Mouse (Mus musculus) kidney, embryonic 14.5 days (tissue): Measurements from ENCODE around the gene Dna2. TPM values are rescaled to one million over a fixed set of nuclear protein-coding genes. Genes with fewer than 3 reads are reported as not detected.
A peak's percentile ranks its signal among the peaks of the same experiment; 100 is the strongest.

Source experiments
- ATAC-seq: fragments of 200-750 bp; cut with Nextera tagmentation; 2 replicates; pipeline ENCODE4 v1.8.0; 2017; ENCODE audit warnings: moderate number of reproducible peaks, mild to moderate bottlenecking, moderate TSS enrichment, moderate library complexity; ENCODE audit not compliant: low FRiP score, low TSS enrichment
- H3K27ac ChIP-seq: fragments of 300-500 bp; sonication (generic); 2 replicates; pipeline ENCODE4 v1.5.1; 2014; ENCODE audit warnings: low read depth, mild to moderate bottlenecking, low read length, moderate library complexity, mixed read lengths
- H3K27me3 ChIP-seq: fragments of 300-500 bp; sonication (generic); 2 replicates; pipeline ENCODE4 v1.6.1; 2014; ENCODE audit warnings: mild to moderate bottlenecking, low read length; ENCODE audit not compliant: control insufficient read depth, insufficient read depth
- H3K36me3 ChIP-seq: fragments of 300-500 bp; sonication (generic); 2 replicates; pipeline ENCODE4 v1.6.1; 2014; ENCODE audit warnings: low read length, mixed read lengths; ENCODE audit not compliant: control insufficient read depth, insufficient read depth
- H3K4me1 ChIP-seq: fragments of 300-500 bp; sonication (generic); 2 replicates; pipeline ENCODE4 v1.6.1; 2014; ENCODE audit warnings: low read length, mixed read lengths; ENCODE audit not compliant: control insufficient read depth, insufficient read depth
- H3K4me2 ChIP-seq: fragments of 300-500 bp; sonication (generic); replicated peaks from 2 replicates; pipeline ENCODE4 v1.6.1; 2014; ENCODE audit warnings: low read depth, mild to moderate bottlenecking, low read length
- H3K4me3 ChIP-seq: fragments of 300-500 bp; sonication (generic); 2 replicates; pipeline ENCODE4 v1.5.1; 2014; ENCODE audit warnings: mild to moderate bottlenecking, low read length
- H3K9ac ChIP-seq: fragments of 300-500 bp; sonication (generic); 2 replicates; pipeline ENCODE4 v1.6.1; 2014; ENCODE audit warnings: low read depth, mild to moderate bottlenecking, low read length, moderate library complexity
- H3K9me3 ChIP-seq: fragments of 300-500 bp; sonication (generic); 2 replicates; pipeline ENCODE4 v1.6.1; 2016; ENCODE audit warnings: low read length; ENCODE audit not compliant: control insufficient read depth
- WGBS: fragments of 180-500 bp; shearing (Covaris S2); extraction: QIAGEN DNeasy Blood & Tissue Kit; methylation state at CpG from one replicate; pipeline ENCODE4 v1.1.7; 2014; 5-methylcytosine and 5-hydroxymethylcytosine counted together
- polyA plus RNA-seq: library from polyadenylated mRNA; unstranded; fragments of >200 nt; fragmentation: Nextera tagmentation; extraction: Ambion mirVana; gene quantifications from 2 replicates; pipeline ENCODE4 v1.2.1, GENCODE M21; 2014

The Dna2 gene
- polyA plus RNA-seq, 1 experiment from 2014 or later, result 27.2 TPM

DNA sequence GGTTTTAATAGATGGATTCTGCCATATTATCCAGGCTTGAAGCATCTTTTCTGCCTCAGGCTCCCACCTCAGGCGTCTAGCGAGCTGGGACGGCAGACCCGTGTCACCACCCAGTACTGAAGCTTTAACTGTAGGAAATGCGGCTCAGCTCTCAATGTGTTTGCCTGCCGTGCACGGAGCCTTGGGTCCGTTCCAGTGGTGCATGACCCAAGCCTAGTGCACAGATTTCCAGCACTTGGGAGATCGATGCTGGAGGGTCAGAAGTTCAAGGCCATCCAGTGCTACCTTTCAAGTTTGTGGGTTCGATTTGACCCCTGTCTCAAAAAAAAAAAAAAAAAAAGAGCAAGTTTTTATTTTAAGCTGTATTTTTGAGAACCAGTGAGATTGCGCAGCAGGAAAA lies 19.0 kb downstream of the Dna2 start:
- H3K4me2 ChIP-seq, result no peak overlapping the region
- no peak for ATAC-seq
- peaks cover 73% of the 10 kb centered on the region for H3K36me3 ChIP-seq
- no peaks in the 10 kb centered on the region for H3K4me1 ChIP-seq
- H3K9ac ChIP-seq, result no peak overlapping the region
- no peaks in the 10 kb centered on the region for H3K9me3 ChIP-seq
- 88% methylated on average over 11 of the region's 11 CpGs for WGBS
- H3K4me3 ChIP-seq, result no peak overlapping the region
- no peak overlapping the region for H3K27ac ChIP-seq
- no peaks in the 10 kb centered on the region for H3K27me3 ChIP-seq

DNA sequence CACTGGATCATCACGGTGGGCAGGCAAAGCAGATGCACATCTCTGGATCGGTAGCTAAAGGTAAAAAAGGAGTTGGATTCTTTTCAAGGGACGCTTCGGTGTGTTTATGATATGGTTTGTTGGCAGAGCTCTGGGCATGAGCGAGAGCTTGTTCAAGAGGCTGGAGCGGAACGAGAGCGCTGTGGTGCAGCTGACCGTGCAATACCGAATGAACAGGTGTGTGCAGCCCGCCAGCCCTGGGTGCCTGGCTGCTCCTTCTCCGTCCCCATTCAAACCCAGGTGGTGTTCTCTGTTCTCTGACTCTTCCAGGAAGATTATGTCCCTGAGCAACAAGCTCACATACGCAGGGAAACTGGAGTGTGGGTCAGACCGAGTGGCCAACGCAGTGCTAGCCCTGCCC lies 19.5 kb downstream of the Dna2 start:
- no peaks in the 10 kb centered on the region for H3K4me1 ChIP-seq
- H3K4me3 ChIP-seq, result no peak overlapping the region
- H3K36me3 ChIP-seq, result peaks cover 71% of the 10 kb centered on the region
- ATAC-seq, result peak; percentile 60; the same call in 1 of the 2 replicates
- H3K9me3 ChIP-seq, result no peaks in the 10 kb centered on the region
- H3K4me2 ChIP-seq, result no peak overlapping the region
- H3K27ac ChIP-seq, result no peak overlapping the region
- H3K9ac ChIP-seq, result no peak overlapping the region
- H3K27me3 ChIP-seq, result no peaks in the 10 kb centered on the region
- WGBS, result 83% methylated on average over 15 of the region's 15 CpGs

GRCm38 (mm10) chr10:62971821-62972220 lies 25.0 kb downstream of the Dna2 start:
- WGBS, result 69% methylated on average over 16 of the region's 16 CpGs
- H3K9ac ChIP-seq, result no peak overlapping the region
- H3K4me1 ChIP-seq, result no peaks in the 10 kb centered on the region
- H3K9me3 ChIP-seq, result no peaks in the 10 kb centered on the region
- H3K27me3 ChIP-seq, result no peaks in the 10 kb centered on the region
- peak; percentile 66 for ATAC-seq
- no peak overlapping the region for H3K4me3 ChIP-seq
- no peak overlapping the region for H3K27ac ChIP-seq
- H3K36me3 ChIP-seq, result peaks cover 41% of the 10 kb centered on the region
- H3K4me2 ChIP-seq, result no peak overlapping the region

GRCm38 (mm10) chr10:62979667-62980038 lies 32.8 kb downstream of the Dna2 start:
- H3K4me3 ChIP-seq, result peak overlapping the region; percentile 58
- peak overlapping the region; percentile 47 for H3K4me2 ChIP-seq
- H3K27ac ChIP-seq, result no peak overlapping the region
- peaks cover 13% of the 10 kb centered on the region for H3K36me3 ChIP-seq
- no peaks in the 10 kb centered on the region for H3K9me3 ChIP-seq
- H3K4me1 ChIP-seq, result no peaks in the 10 kb centered on the region
- H3K9ac ChIP-seq, result no peak overlapping the region
- WGBS, result 6% methylated on average over 10 of the region's 10 CpGs
- no peak for ATAC-seq
- H3K27me3 ChIP-seq, result no peaks in the 10 kb centered on the region

- Histone ChIP-seq H3K4me1 (no peaks in the 10 kb centered on the region), H3K4me3 (peak within 1 kb of the TSS; percentile 58), H3K36me3 (peaks cover 19% of the 10 kb centered on the region), H3K27ac (peak within 1 kb of the TSS; percentile 45; the same call in 1 of the 2 replicates), H3K27me3 (no peaks in the 10 kb centered on the region), H3K9ac (peak within 1 kb of the TSS; percentile 63), H3K9me3 (no peaks in the 10 kb centered on the region), H3K4me2 (peak within 1 kb of the TSS; percentile 70)
- peak; percentile 94 for ATAC-seq
- 1% methylated on average over 74 of the region's 77 CpGs for WGBS
Observed at GRCm38 (mm10) chr10:62980039-62980954, 33.5 kb downstream of the Dna2 start, which contains the start of gene Rufy2. TSS of gene Rufy2 (plus strand) at chr10:62980223.

- Histone ChIP-seq H3K36me3 (peaks cover 33% of the 10 kb centered on the region), H3K4me1 (no peaks in the 10 kb centered on the region), H3K4me2 (no peak overlapping the region), H3K9ac (no peak overlapping the region), H3K4me3 (no peak overlapping the region), H3K27me3 (no peaks in the 10 kb centered on the region), H3K27ac (no peak overlapping the region), H3K9me3 (no peaks in the 10 kb centered on the region)
- ATAC-seq, result no peak
- 94% methylated on average over 11 of the region's 11 CpGs for WGBS
Observed at GRCm38 (mm10) chr10:62984072-62984471, 37.2 kb downstream of the Dna2 start.

GRCm38 (mm10) chr10:62984495-62984894 lies 37.7 kb downstream of the Dna2 start:
- Histone ChIP-seq H3K9me3 (no peaks in the 10 kb centered on the region), H3K4me2 (no peak overlapping the region), H3K9ac (no peak overlapping the region), H3K27me3 (no peaks in the 10 kb centered on the region), H3K27ac (no peak overlapping the region), H3K4me3 (no peak overlapping the region), H3K4me1 (no peaks in the 10 kb centered on the region), H3K36me3 (peaks cover 37% of the 10 kb centered on the region)
- ATAC-seq, result no peak
- WGBS, result 92% methylated on average over 6 of the region's 6 CpGs

GRCm38 (mm10) chr10:62987341-62987740 lies 40.5 kb downstream of the Dna2 start:
- Histone ChIP-seq H3K9me3 (no peaks in the 10 kb centered on the region), H3K9ac (no peak overlapping the region), H3K36me3 (peaks cover 56% of the 10 kb centered on the region), H3K4me2 (no peak overlapping the region), H3K27ac (no peak overlapping the region), H3K4me1 (no peaks in the 10 kb centered on the region), H3K27me3 (no peaks in the 10 kb centered on the region), H3K4me3 (no peak overlapping the region)
- WGBS, result 27% methylated on average over 3 of the region's 3 CpGs
- ATAC-seq, result no peak

DNA sequence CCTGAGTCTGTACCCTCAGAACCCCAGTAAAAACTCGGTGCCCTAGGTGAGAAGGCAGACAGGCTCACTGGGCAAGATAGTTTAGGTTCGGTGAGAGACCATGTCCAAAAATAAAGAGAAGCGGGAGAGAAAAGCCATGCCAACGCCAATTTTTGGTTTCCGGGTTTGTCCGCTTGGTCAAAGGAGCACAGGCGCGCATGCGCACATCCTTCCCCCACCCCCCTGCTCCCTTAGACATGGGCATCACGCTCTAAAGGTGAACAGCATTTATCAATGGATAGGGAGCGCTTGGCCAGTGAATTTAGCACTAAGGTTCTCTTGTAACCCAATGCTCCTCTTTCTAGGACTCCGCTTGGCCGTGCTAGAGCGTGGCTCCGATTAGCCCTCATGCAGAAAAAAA lies 43.8 kb downstream of the Dna2 start:
- Histone ChIP-seq H3K36me3 (peaks cover 67% of the 10 kb centered on the region), H3K27me3 (no peaks in the 10 kb centered on the region)
- WGBS, result 94% methylated on average over 15 of the region's 15 CpGs

More for the DNA sequence above, 43.8 kb downstream of the Dna2 start:
- Histone ChIP-seq H3K4me3 (no peak overlapping the region), H3K9ac (no peak overlapping the region), H3K4me2 (no peak overlapping the region), H3K27ac (no peak overlapping the region), H3K4me1 (no peaks in the 10 kb centered on the region), H3K9me3 (no peaks in the 10 kb centered on the region)
- ATAC-seq, result no peak
